Mouse (Mus musculus): ENCODE results near the gene Trappc6a.

DNA sequence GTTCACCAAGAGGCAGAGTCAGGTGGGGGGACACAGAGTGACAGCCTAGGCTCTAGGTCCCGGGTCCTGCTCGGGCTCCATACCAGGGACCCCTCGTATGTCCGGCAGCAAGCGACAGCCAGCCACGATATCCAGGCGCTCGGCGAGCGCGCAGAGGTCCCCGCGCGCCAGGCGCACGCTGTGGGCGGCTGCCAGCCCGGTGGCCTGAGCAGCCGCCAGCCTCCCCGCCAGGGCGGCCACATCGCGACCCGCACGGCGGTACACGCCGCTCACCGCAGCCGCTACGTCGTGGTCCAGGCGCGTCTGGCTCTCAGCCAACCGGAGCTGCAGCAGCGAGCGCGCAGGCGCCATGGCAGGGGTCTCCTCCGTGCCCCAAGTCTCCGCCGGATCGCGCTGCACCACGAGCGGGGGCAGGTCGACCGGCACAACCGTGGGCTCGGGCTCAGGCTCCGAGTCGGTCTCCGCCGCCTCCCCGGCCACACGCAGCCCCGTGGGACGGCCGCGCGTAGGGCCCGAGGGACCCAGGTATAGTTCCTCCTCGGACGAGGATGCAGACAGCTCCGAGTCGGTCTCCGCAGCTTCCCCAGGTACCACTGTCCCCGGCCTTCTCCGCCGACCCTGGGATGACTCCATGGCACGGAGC lies 1.1 kb upstream of the Trappc6a start:
- TF ChIP-seq EP300 (IDR thresholded peaks at IDR 0.05; ENCODE audit: low read depth) (no peak), CTCF (IDR thresholded peaks at IDR 0.05; ENCODE audit: low read depth) (no peak)
